Mouse (Mus musculus): ENCODE data around the gene Greb1. TPM values are rescaled to one million over a fixed set of nuclear protein-coding genes. Genes with fewer than 3 reads are reported as not detected.

Gene Greb1
- polyA plus RNA-seq, 2 experiments: 0.41 to 1.1 TPM

GRCm38 (mm10) chr12:16822181-16822734, 21.6 kb upstream of the Greb1 start:
- no peak for ATAC-seq (ENCODE audit: insufficient read depth)
- WGBS (ENCODE audit: insufficient replicate concordance): 79% methylated on average over 10 of the region's 10 CpGs
- no peaks in the 10 kb centered on the region for H3K4me1 ChIP-seq (replicated peaks; ENCODE audit: control insufficient read depth in 2 of 2, insufficient read depth in 2 of 2, low read length in 1 of 2)

GRCm38 (mm10) chr12:16820761-16821160, 20.1 kb upstream of the Greb1 start:
- DNase-seq (ENCODE audit: low read depth in 3 of 3, low spot score in 3 of 3) (no peak), ATAC-seq (ENCODE audit: insufficient read depth) (no peak)
- Histone ChIP-seq H3K36me3 (replicated peaks; ENCODE audit: control insufficient read depth, insufficient read depth, low read depth) (peaks cover 26% of the 10 kb centered on the region), H3K4me3 (ENCODE audit: insufficient read depth in 1 of 2, low read depth in 2 of 2, low read length in 2 of 2) (no peak overlapping the region), H3K9ac (replicated peaks) (no peak overlapping the region), H3K27me3 (ENCODE audit: control insufficient read depth, insufficient read depth, low read length) (no peaks in the 10 kb centered on the region), H3K9me3 (ENCODE audit: control insufficient read depth, low read length) (no peaks in the 10 kb centered on the region), H3K4me1 (replicated peaks; ENCODE audit: control insufficient read depth in 2 of 2, insufficient read depth in 2 of 2, low read length in 1 of 2) (peaks cover 0 to 3% of the 10 kb centered on the region in 2 experiments; a peak in 1 of 4 replicates), H3K27ac (no peak overlapping the region), H3K4me2 (ENCODE audit: low read depth) (no peak overlapping the region)
- WGBS (ENCODE audit: insufficient replicate concordance): 75% methylated on average over 7 of the region's 7 CpGs
- TF ChIP-seq CTCF (IDR thresholded peaks at IDR 0.05; ENCODE audit: low read depth) (no peak), EP300 (IDR thresholded peaks at IDR 0.05; ENCODE audit: low read depth) (no peak)

More at GRCm38 (mm10) chr12:16822181-16822734, 21.6 kb upstream of the Greb1 start:
- Histone ChIP-seq H3K4me3 (ENCODE audit: insufficient read depth in 1 of 2, low read depth in 2 of 2, low read length in 2 of 2) (no peak overlapping the region), H3K9me3 (ENCODE audit: control insufficient read depth, low read length) (no peaks in the 10 kb centered on the region), H3K4me2 (ENCODE audit: low read depth) (no peak overlapping the region), H3K36me3 (replicated peaks; ENCODE audit: control insufficient read depth, insufficient read depth, low read depth) (peaks cover 23% of the 10 kb centered on the region), H3K27ac (no peak overlapping the region), H3K9ac (replicated peaks) (no peak overlapping the region), H3K27me3 (ENCODE audit: control insufficient read depth, insufficient read depth, low read length) (no peaks in the 10 kb centered on the region)
- no peak for TF ChIP-seq EP300 (IDR thresholded peaks at IDR 0.05; ENCODE audit: low read depth)
- TF ChIP-seq CTCF (IDR thresholded peaks at IDR 0.05; ENCODE audit: low read depth): no peak
- DNase-seq (ENCODE audit: low read depth in 3 of 3, low spot score in 3 of 3): no peak

GRCm38 (mm10) chr12:16818513-16818912, 17.8 kb upstream of the Greb1 start:
- ATAC-seq (ENCODE audit: insufficient read depth) (no peak), DNase-seq (ENCODE audit: low read depth in 3 of 3, low spot score in 3 of 3) (no peak)
- no peaks in the 10 kb centered on the region for H3K9me3 ChIP-seq (ENCODE audit: control insufficient read depth, low read length)
- TF ChIP-seq CTCF (IDR thresholded peaks at IDR 0.05; ENCODE audit: low read depth) (no peak), EP300 (IDR thresholded peaks at IDR 0.05; ENCODE audit: low read depth) (no peak)
- H3K4me1 ChIP-seq (replicated peaks; ENCODE audit: control insufficient read depth in 2 of 2, insufficient read depth in 2 of 2, low read length in 1 of 2): peaks cover 0 to 3% of the 10 kb centered on the region in 2 experiments; a peak in 1 of 4 replicates
- H3K36me3 ChIP-seq (replicated peaks; ENCODE audit: control insufficient read depth, insufficient read depth, low read depth): peaks cover 24% of the 10 kb centered on the region
- WGBS (ENCODE audit: insufficient replicate concordance): 75% methylated on average over 11 of the region's 11 CpGs
- no peaks in the 10 kb centered on the region for H3K27me3 ChIP-seq (ENCODE audit: control insufficient read depth, insufficient read depth, low read length)
- H3K4me3 ChIP-seq (ENCODE audit: insufficient read depth in 1 of 2, low read depth in 2 of 2, low read length in 2 of 2): no peak overlapping the region
- no peak overlapping the region for H3K27ac ChIP-seq
- no peak overlapping the region for H3K9ac ChIP-seq (replicated peaks)
- no peak overlapping the region for H3K4me2 ChIP-seq (ENCODE audit: low read depth)

GRCm38 (mm10) chr12:16817147-16817546, 16.5 kb upstream of the Greb1 start:
- Histone ChIP-seq H3K27ac (no peak overlapping the region), H3K4me2 (ENCODE audit: low read depth) (no peak overlapping the region), H3K4me3 (ENCODE audit: insufficient read depth in 1 of 2, low read depth in 2 of 2, low read length in 2 of 2) (no peak overlapping the region), H3K9ac (replicated peaks) (no peak overlapping the region), H3K9me3 (ENCODE audit: control insufficient read depth, low read length) (no peaks in the 10 kb centered on the region), H3K36me3 (replicated peaks; ENCODE audit: control insufficient read depth, insufficient read depth, low read depth) (peaks cover 18% of the 10 kb centered on the region), H3K4me1 (replicated peaks; ENCODE audit: control insufficient read depth in 2 of 2, insufficient read depth in 2 of 2, low read length in 1 of 2) (peaks cover 0 to 5% of the 10 kb centered on the region in 2 experiments; a peak in 3 of 4 replicates), H3K27me3 (ENCODE audit: control insufficient read depth, insufficient read depth, low read length) (no peaks in the 10 kb centered on the region)
- 40% methylated on average over 4 of the region's 4 CpGs for WGBS (ENCODE audit: insufficient replicate concordance)
- DNase-seq (ENCODE audit: low read depth in 3 of 3, low spot score in 3 of 3): no peak
- TF ChIP-seq CTCF (IDR thresholded peaks at IDR 0.05; ENCODE audit: low read depth) (no peak), EP300 (IDR thresholded peaks at IDR 0.05; ENCODE audit: low read depth) (0 out of 2 replicates have a peak, but pooled peaks have one; percentile 38)
- 0 out of 2 replicates have a peak, but pooled peaks have one; percentile 33 for ATAC-seq (ENCODE audit: insufficient read depth)

- Histone ChIP-seq H3K27me3 (ENCODE audit: control insufficient read depth, insufficient read depth, low read length) (peaks cover 15% of the 10 kb centered on the region), H3K4me3 (ENCODE audit: insufficient read depth in 1 of 2, low read depth in 2 of 2, low read length in 2 of 2) (peak overlapping the region; percentile 57 to 62), H3K36me3 (replicated peaks; ENCODE audit: control insufficient read depth, insufficient read depth, low read depth) (no peaks in the 10 kb centered on the region; the same call in 1 of the 2 replicates), H3K4me2 (ENCODE audit: low read depth) (peak overlapping the region; percentile 79), H3K4me1 (replicated peaks; ENCODE audit: control insufficient read depth in 2 of 2, insufficient read depth in 2 of 2, low read length in 1 of 2) (peaks cover 3 to 10% of the 10 kb centered on the region in 2 experiments), H3K9me3 (ENCODE audit: control insufficient read depth, low read length) (no peaks in the 10 kb centered on the region), H3K27ac (no peak overlapping the region), H3K9ac (replicated peaks) (peak overlapping the region; percentile 37)
- DNase-seq (ENCODE audit: low read depth in 3 of 3, low spot score in 3 of 3): no peak
- WGBS (ENCODE audit: insufficient replicate concordance): 2% methylated on average over 15 of the region's 15 CpGs
- ATAC-seq (ENCODE audit: insufficient read depth): peak; percentile 40; the same call in 1 of the 2 replicates
- TF ChIP-seq CTCF (IDR thresholded peaks at IDR 0.05; ENCODE audit: low read depth) (no peak), EP300 (IDR thresholded peaks at IDR 0.05; ENCODE audit: low read depth) (no peak)
Measured at GRCm38 (mm10) chr12:16811477-16811876, 10.8 kb upstream of the Greb1 start.

Data from liver, embryonic 14.5 days (tissue).